Mouse (Mus musculus) cerebellum, postnatal 14 days (tissue): ENCODE results near the gene Sf3b1.
"Not testable (repeated sequence)": the region's sequence is repeated elsewhere in the genome, so short reads cannot be mapped to it uniquely, and the experiment has no call there.

Source experiments
- DNase-seq, 2 experiments: peaks; one replicate each; pipeline ENCODE4 v3.0.0; 2021; ENCODE audit warnings: mixed read lengths in 2 of 2

Gene Sf3b1

GRCm38 (mm10) chr1:55027253-55027801, at the start of gene Sf3b1:
Gene Sf3b1, minus strand, starts transcription at chr1:55027481.
- peak; percentile 96 for DNase-seq

- DNase-seq = no peak
These were observed 49.1 kb upstream of the Sf3b1 start for GRCm38 (mm10) chr1:55076395-55076743.

- DNase-seq = no peak
These were observed 48.5 kb upstream of the Sf3b1 start for GRCm38 (mm10) chr1:55075652-55076394.

DNA sequence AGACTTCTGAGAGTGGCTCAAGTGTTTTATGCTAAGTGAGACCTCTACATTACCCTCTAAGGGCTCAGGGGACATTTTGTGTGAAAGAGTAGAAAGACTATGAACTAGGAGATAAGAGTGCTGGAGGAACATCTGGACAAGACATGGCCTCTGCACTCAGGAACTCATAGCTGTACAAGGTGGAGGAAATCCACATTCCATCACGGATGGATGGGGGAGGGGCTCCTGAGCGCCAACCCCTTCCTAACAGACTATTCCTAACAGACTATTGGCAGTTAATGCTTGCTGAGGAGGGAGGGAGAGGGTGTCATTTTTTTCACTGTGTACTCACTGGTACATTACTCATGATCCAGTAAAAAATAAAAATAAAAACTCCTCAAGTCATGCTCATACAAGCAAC, 47.5 kb upstream of the Sf3b1 start:
- no peak for DNase-seq

DNA sequence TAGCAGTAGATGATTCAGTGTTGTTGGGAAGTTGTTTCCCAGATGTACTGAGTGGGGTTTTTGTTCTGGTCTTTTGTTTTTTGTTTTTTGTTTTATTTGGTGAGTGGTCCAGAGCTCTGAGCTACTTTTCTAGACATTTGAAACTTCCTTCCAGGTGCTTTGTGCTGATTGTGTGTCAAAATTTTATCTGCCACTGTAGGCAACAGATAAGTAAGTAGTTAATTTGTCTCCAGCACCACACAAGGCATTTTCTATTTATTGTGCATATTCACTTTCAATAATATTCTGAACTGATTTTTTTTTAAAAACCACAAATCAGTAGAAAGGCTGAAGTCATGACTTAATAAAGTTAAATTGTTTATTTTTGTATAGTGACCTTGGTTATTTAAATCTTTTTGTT, 45.0 kb upstream of the Sf3b1 start:
- DNase-seq = not testable (repeated sequence)

GRCm38 (mm10) chr1:55061772-55062171, 34.5 kb upstream of the Sf3b1 start:
- DNase-seq = no peak

DNA sequence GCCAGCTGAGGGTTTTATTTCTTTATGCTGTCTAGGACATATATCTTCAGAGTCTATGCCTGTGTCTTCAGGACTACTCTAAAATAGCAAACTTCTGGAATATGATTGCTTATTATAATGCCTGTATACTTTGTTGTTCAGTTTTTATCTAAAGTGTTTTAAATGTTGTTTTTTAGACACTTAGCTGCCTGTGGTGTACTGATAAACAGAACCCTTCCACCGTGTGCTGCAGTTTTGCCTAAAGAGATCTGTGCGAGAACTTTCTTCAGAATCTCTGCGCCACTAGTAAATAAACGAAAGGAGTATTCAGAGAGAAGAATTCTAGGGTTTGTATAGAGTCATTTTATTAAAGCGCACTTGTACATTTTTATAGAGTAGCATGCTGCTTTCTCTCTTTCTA, 33.8 kb upstream of the Sf3b1 start:
- DNase-seq = no peak

DNA sequence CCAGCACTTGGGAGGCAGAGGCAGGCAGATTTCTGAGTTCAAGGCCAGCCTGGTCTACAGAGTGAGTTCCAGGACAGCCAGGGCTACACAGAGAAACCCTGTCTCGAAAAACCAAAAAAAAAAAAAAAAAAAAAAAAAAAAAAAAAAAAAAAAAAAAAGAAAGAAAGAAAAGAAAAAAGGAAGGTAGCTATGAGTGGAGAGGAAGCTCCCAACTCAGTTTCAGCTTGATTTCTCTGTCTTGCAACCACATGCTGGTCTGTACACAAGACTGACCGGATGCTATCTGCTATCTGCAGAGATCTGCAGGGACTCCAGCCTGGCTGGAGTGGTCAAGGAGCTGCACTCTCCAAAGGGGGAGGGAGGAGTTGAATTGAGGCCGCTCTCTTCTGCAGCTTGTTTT, 31.1 kb upstream of the Sf3b1 start:
- not testable (repeated sequence) for DNase-seq

DNA sequence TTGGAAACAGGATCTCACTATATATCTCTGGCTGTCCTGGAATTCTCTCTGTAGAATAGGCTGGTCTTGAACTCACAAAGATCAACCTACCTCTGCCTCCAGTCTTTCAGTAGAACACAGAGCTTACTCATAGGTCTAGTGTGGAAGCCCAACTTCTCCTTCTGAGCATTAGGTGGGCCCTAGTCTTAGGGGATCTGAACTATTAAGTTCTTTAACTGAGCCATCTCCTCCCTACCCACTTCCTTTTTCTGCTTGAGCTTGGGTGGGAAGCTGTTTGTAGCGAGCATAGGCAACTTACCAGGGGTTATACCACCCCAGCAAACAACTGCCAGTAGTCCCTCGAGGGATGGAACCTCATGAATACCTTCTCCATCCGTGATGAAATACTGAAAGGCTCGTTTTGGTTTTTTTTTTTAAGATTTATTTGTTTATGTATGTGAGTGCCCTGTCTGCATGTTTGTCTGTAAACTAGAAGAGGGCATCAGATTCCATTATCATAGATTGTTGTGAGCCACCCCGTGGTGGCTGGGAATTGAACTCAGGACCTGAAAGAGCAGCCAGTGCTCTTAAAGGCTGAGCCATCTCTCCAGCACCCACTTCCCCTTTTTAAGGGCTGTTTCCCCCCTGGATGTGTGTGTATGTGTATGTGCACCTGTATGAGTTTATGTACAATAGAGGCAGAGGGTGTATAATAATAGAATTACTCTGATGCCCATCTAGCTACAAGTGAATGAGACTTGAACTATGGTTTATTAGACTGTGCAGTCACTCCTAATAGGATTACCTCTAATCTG, 28.2 kb upstream of the Sf3b1 start:
- no peak for DNase-seq

DNA sequence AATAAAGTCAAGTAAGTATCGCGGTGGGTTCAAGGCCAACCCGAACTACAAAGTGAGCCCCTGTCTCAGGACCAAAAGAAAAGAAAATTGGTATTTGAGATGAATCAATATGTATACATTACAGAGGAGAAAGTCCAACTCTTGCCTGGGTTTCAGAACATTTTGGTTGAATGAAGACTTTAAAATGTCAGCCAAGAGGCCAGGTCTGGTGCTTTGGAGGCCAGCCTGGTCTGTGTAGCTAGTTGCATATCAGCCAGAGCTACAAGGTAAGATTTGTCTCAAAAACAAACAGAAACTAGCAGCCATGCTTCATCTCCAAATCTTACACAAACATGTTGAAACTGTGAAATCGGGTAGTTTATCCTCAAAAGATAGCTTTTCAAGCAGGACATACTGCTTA, 26.3 kb upstream of the Sf3b1 start:
- no peak for DNase-seq

- DNase-seq = no peak
These were observed 25.7 kb upstream of the Sf3b1 start for GRCm38 (mm10) chr1:55053005-55053404.

GRCm38 (mm10) chr1:55052355-55052953, 25.2 kb upstream of the Sf3b1 start, which contains the start of gene Coq10b:
Gene Coq10b, plus strand, starts transcription at chr1:55052770.
- peak; percentile 98 to 100 for DNase-seq

- DNase-seq = no peak
These were observed 24.4 kb upstream of the Sf3b1 start for GRCm38 (mm10) chr1:55051671-55052070.

- no peak for DNase-seq
These were observed 21.7 kb upstream of the Sf3b1 start for GRCm38 (mm10) chr1:55048841-55049587.

DNA sequence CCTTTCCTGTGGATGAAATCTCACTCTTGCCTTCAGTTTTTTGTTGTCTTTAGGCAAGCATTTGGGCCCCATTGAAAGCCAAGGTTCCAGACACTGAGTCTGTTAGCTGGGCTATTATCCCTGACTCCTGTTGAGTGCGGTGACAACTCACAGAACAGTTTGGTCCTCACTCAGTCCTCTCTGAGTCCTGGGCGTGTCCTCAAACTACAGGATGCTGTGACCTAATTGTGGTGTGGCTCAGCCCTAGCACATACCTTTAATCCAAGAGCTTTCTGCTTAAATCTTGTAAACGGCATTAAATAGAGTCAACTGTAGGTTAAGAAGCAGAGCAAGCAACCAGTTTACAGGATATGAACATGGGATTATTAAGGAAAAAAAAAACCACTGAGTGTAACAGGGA, 15.9 kb upstream of the Sf3b1 start:
- no peak for DNase-seq

DNA sequence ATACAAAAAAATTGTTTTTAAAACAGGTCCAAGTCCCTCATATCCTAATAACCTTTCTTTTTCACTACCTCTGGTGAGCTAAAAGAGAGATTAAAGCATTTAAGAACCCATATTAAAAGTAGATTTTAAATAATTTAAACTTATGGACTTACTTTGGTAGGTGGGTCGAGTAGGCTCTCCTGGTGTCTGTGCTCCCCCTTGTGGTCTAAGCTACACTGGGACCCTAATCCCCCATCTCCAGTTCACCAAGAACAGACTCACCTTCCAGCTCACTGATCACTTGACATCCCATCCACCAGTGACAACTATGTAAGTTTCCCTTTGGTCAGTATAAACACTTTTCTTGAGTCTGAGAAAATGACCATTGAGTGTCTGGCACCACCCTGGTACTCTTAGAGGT, 15.0 kb upstream of the Sf3b1 start:
- no peak for DNase-seq

GRCm38 (mm10) chr1:55041691-55042090, 14.4 kb upstream of the Sf3b1 start:
- DNase-seq = no peak

DNA sequence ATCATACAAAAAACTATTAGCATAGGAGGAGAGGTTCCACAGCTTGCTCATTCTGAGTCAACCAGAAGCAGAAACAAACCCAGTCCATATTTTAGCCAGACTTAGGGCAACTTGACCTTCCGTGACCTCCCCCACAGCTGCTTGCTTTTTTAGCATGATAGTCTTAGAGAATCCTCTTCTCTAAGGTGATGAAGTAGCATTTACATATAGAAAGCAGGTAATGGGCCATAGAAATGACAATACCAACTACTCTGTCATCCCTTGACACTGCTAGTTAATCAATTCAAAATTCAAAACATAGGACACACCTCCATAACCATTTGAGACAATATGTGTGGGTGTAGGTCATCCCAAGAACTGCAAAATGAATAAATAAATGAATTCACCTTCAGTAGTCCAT, 12.7 kb upstream of the Sf3b1 start:
- no peak for DNase-seq

DNA sequence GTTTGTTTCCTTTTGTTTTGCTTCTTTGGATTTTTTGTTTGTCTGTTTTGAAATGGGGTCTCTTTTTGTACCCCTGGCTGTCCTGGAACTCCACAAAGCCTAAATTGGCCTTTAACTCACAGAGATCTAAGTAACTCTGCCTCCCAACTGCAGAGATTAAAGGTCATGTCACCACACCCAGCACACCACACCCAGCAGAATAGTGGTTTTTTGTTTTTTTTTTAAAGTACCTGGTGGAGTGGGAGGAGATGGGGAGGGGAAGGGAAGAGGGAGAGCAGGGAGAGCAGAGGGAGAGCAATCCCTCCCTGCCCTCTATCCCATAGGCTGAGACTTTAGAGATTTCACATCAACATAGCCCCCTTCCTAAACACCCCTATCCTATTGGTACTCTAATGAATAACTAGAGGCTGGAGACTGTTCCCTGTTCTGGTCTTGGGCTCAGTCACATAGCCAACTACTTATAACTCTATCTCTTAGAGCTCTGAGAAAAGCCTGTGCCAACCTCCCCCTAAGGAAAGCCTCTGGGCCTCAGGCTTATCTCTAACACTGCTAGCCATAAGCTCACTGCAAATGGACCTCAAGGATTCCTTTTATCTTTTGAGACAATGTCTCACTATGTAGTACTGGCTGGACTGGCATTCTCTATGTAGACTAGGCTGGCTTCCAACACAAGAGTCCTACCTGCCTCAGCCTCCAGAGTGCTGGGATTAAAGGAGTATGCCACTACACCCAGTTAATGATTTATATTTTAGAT, 3.9 kb upstream of the Sf3b1 start:
- DNase-seq = no peak

GRCm38 (mm10) chr1:55029446-55029845, 2.2 kb upstream of the Sf3b1 start:
- no peak for DNase-seq

DNA sequence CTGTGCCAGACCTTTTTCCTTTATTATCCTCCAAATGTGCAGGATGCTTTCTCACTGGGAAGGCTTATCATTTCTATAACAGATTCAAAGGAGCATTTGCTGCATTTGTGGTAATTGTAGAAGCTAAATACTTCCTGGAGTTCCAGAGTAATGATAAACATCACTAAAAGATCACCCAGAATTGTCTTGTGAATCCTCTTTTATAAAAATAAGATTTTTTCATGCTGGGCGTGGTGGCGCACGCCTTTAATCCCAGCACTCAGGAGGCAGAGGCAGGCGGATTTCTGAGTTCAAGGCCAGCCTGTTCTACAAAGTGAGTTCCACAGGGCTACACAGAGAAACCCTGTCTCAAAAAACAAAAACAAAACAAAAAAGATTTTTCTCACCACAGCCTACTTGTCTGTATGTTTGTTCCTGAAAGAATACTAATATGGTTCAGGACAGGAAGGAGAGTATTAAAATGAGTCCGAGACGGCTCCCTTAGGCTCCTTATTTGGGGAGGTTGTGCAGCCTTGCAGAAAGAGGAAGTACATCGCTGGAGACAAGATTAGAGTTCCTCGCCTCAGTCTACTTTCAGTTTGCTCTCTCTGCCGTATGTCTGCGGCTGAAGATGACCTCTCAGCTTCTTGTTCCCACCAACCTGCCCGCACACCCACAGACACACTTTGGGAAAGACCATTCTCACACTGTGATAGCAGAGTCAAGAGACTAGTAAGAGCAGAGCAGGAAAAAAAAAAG, 1.4 kb upstream of the Sf3b1 start:
- DNase-seq = no peak
